Mouse (Mus musculus) MEL (cell line): ENCODE results near the gene Rin2. TPM values are rescaled to one million over a fixed set of nuclear protein-coding genes. Genes with fewer than 3 reads are reported as not detected.

Experiments
- DNase-seq: peaks from one replicate; pipeline ENCODE4 v3.0.0; 2011; ENCODE audit warnings: low read depth, low spot score
- H3K27ac ChIP-seq: 2 replicates; pipeline ENCODE4 v1.5.1; 2012; ENCODE audit warnings: low read depth, mild to moderate bottlenecking, control low read depth, low read length, moderate library complexity; ENCODE audit not compliant: control insufficient read depth
- H3K27me3 ChIP-seq, 2 experiments: fragments of 150-350 bp in 1 of 2; sonication (generic) in 1 of 2; 2 replicates each; pipeline ENCODE4 v1.6.1; 2012; ENCODE audit warnings: low read length in 2 of 2, mild to moderate bottlenecking in 2 of 2, improper control_type of control experiment in 1 of 2, moderate library complexity in 1 of 2; ENCODE audit not compliant: insufficient read depth in 2 of 2, control insufficient read depth in 1 of 2
- H3K36me3 ChIP-seq, 2 experiments: 2 replicates each; pipeline ENCODE4 v1.6.1; 2012 to 2014; ENCODE audit warnings: low read length in 2 of 2, improper control_type of control experiment in 1 of 2, inconsistent platforms in 1 of 2, mild to moderate bottlenecking in 1 of 2; ENCODE audit not compliant: insufficient read depth in 2 of 2, control insufficient read depth in 1 of 2
- H3K4me1 ChIP-seq, 2 experiments: fragments of 150-350 bp in 1 of 2; sonication (generic) in 1 of 2; 2 replicates each; pipeline ENCODE4 v1.6.1; 2012; ENCODE audit warnings: low read length in 2 of 2, improper control_type of control experiment in 1 of 2, mild to moderate bottlenecking in 1 of 2; ENCODE audit not compliant: insufficient read depth in 2 of 2, control insufficient read depth in 1 of 2
- H3K4me3 ChIP-seq, 2 experiments: fragments of 150-350 bp in 1 of 2; sonication (generic) in 1 of 2; 2 replicates each; pipeline ENCODE4 v1.5.1; 2012; ENCODE audit warnings: low read depth in 2 of 2, low read length in 2 of 2, mild to moderate bottlenecking in 2 of 2, moderate library complexity in 2 of 2, control low read depth in 1 of 2, improper control_type of control experiment in 1 of 2; ENCODE audit not compliant: control insufficient read depth in 1 of 2, insufficient read depth in 1 of 2
- H3K79me2 ChIP-seq: 2 replicates; pipeline ENCODE4 v1.6.1; 2012; ENCODE audit warnings: mild to moderate bottlenecking, low read length, moderate library complexity; ENCODE audit not compliant: control insufficient read depth, poor library complexity, insufficient read depth
- H3K9ac ChIP-seq: 2 replicates; pipeline ENCODE4 v1.6.1; 2012; ENCODE audit warnings: low read depth, mild to moderate bottlenecking, control low read depth, low read length, moderate library complexity; ENCODE audit not compliant: control insufficient read depth, poor library complexity, severe bottlenecking
- H3K9me3 ChIP-seq: fragments of 150-350 bp; sonication (generic); replicated peaks from 2 replicates; pipeline ENCODE4 v1.6.1; 2012; ENCODE audit warnings: mild to moderate bottlenecking, low read length, improper control_type of control experiment, moderate library complexity; ENCODE audit not compliant: insufficient read depth
- E2F4 ChIP-seq: IDR thresholded peaks from 2 replicates; pipeline ENCODE4 v1.6.1; 2011; ENCODE audit warnings: low read depth, low read length, improper control_type of control experiment, borderline replicate concordance
- EP300 ChIP-seq, 2 experiments: IDR thresholded peaks; 2 replicates each; pipeline ENCODE4 v1.6.1; 2011; ENCODE audit warnings: improper control_type of control experiment in 2 of 2, low read length in 2 of 2, low read depth in 1 of 2, mild to moderate bottlenecking in 1 of 2
- ETS1 ChIP-seq: IDR thresholded peaks from 2 replicates; pipeline ENCODE4 v1.6.1; 2012; ENCODE audit warnings: low read depth, mild to moderate bottlenecking, inconsistent platforms, low read length, improper control_type of control experiment, moderate library complexity
- GABPA ChIP-seq: IDR thresholded peaks from 2 replicates; pipeline ENCODE4 v1.6.1; 2012; ENCODE audit warnings: low read depth, mild to moderate bottlenecking, inconsistent platforms, low read length, improper control_type of control experiment, moderate library complexity
- JUND ChIP-seq: IDR thresholded peaks from 2 replicates; pipeline ENCODE4 v1.6.1; 2011; ENCODE audit warnings: low read depth, mild to moderate bottlenecking, improper control_type of control experiment, low read length
- MXI1 ChIP-seq: IDR thresholded peaks from 2 replicates; pipeline ENCODE4 v1.6.1; 2011; ENCODE audit warnings: mild to moderate bottlenecking, low read depth, low read length, improper control_type of control experiment
- NELFE ChIP-seq: IDR thresholded peaks from 2 replicates; pipeline ENCODE4 v1.6.1; 2011; ENCODE audit warnings: low read depth, low read length, improper control_type of control experiment
- NRF1 ChIP-seq: IDR thresholded peaks from 2 replicates; pipeline ENCODE4 v1.6.1; 2014; ENCODE audit warnings: low read depth, mild to moderate bottlenecking, inconsistent platforms, low read length, improper control_type of control experiment, moderate library complexity; ENCODE audit not compliant: poor library complexity, insufficient read depth, severe bottlenecking
- POLR2AphosphoS5 ChIP-seq: IDR thresholded peaks from 2 replicates; pipeline ENCODE4 v1.6.1; 2012; ENCODE audit warnings: low read depth, borderline replicate concordance, mild to moderate bottlenecking, inconsistent platforms, low read length, moderate library complexity, mixed read lengths
- RAD21 ChIP-seq: IDR thresholded peaks from 2 replicates; pipeline ENCODE4 v1.6.1; 2011; ENCODE audit warnings: mild to moderate bottlenecking, low read depth, low read length, improper control_type of control experiment
- RCOR1 ChIP-seq: IDR thresholded peaks from 2 replicates; pipeline ENCODE4 v1.6.1; 2012; ENCODE audit warnings: low read depth, mild to moderate bottlenecking, inconsistent platforms, low read length, improper control_type of control experiment
- TBP ChIP-seq: IDR thresholded peaks from 2 replicates; pipeline ENCODE4 v1.8.0; 2011; ENCODE audit warnings: low read depth, low read length, improper control_type of control experiment
- TCF12 ChIP-seq: IDR thresholded peaks from 2 replicates; pipeline ENCODE4 v1.6.1; 2014; ENCODE audit warnings: low read depth, mild to moderate bottlenecking, inconsistent platforms, low read length, improper control_type of control experiment, moderate library complexity
- USF2 ChIP-seq, 2 experiments: IDR thresholded peaks; 2 replicates each; pipeline ENCODE4 v1.6.1; 2011 to 2012; ENCODE audit warnings: improper control_type of control experiment in 2 of 2, low read length in 2 of 2, borderline replicate concordance in 1 of 2, inconsistent platforms in 1 of 2, low read depth in 1 of 2, mild to moderate bottlenecking in 1 of 2; ENCODE audit not compliant: insufficient read depth in 1 of 2
- ZC3H11A ChIP-seq: IDR thresholded peaks from 2 replicates; pipeline ENCODE4 v1.6.1; 2012; ENCODE audit warnings: low read depth, mild to moderate bottlenecking, inconsistent platforms, low read length, improper control_type of control experiment
- ZKSCAN1 ChIP-seq: IDR thresholded peaks from 2 replicates; pipeline ENCODE4 v1.6.1; 2012; ENCODE audit warnings: low read depth, mild to moderate bottlenecking, inconsistent platforms, low read length, improper control_type of control experiment, moderate library complexity
- ZMIZ1 ChIP-seq: IDR thresholded peaks from 2 replicates; pipeline ENCODE4 v1.6.1; 2012; ENCODE audit warnings: low read depth, mild to moderate bottlenecking, inconsistent platforms, low read length, improper control_type of control experiment, moderate library complexity
- polyA plus RNA-seq, 2 experiments: library from polyadenylated mRNA; stranded (reverse) in 1 of 2; unstranded in 1 of 2; fragments of >175 nt in 1 of 2; fragments of >200 nt in 1 of 2; gene quantifications; 2 replicates each; pipeline versions ENCODE4 v1.2.1 to v1.2.4; 2012; ENCODE audit warnings: low replicate concordance in 2 of 2, low read depth in 1 of 2; ENCODE audit not compliant: insufficient read length in 2 of 2, insufficient read depth in 1 of 2, missing spikeins in 1 of 2
- total RNA-seq: library from RNA; depleted of rRNA; stranded (reverse); fragments of 300-350 nt; gene quantifications from 2 replicates; pipeline ENCODE4 v1.2.3, GENCODE M21; 2012; rRNA removed

Rin2 gene
- total and polyA plus RNA-seq, 3 experiments: 0.01 TPM; not detected in 2

DNA sequence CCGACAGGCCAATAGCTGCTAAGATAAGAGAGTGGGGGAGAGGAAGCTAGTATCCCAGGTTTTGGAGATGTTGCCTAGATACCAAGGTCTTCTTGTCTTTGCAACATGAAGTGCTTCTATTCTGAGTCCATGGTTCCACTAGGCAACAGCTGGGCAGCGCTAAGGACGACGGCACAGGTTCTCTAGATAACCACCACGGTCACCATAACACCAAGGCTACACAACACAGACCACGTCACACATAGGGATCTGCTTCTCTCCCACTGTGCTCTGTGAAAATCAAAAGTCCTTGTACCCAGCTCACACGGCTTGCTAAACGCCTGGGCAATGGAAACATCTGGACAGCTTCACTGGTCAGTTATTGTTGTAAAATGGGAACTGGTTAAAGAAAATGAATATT, 262.0 kb downstream of the Rin2 start:
- no peak overlapping the region for H3K9ac ChIP-seq
- peaks cover 5% of the 10 kb centered on the region for H3K79me2 ChIP-seq
- H3K27me3 ChIP-seq: peaks cover 0 to 4% of the 10 kb centered on the region in 2 experiments; a peak in 1 of 4 replicates
- no peak for DNase-seq
- H3K9me3 ChIP-seq: no peaks in the 10 kb centered on the region
- peaks cover 0 to 5% of the 10 kb centered on the region in 2 experiments; a peak in 1 of 4 replicates for H3K4me1 ChIP-seq
- no peak overlapping the region for H3K4me3 ChIP-seq
- peaks cover 0 to 4% of the 10 kb centered on the region in 2 experiments; a peak in 3 of 4 replicates for H3K36me3 ChIP-seq
- TF ChIP-seq NELFE: no peak
- TF ChIP-seq E2F4: no peak
- TF ChIP-seq USF2 (IDR thresholded peaks at IDR 0.05; ENCODE audit: borderline replicate concordance in 1 of 2, insufficient read depth in 1 of 2, low read depth in 1 of 2, low read length in 2 of 2): no peak
- TF ChIP-seq JUND: no peak
- no peak for TF ChIP-seq TBP
- TF ChIP-seq MXI1: no peak
- no peak for TF ChIP-seq NRF1
- TF ChIP-seq GABPA: no peak
- TF ChIP-seq ETS1: no peak
- TF ChIP-seq TCF12: no peak
- no peak for TF ChIP-seq ZMIZ1
- no peak for TF ChIP-seq ZC3H11A
- no peak for TF ChIP-seq EP300 (IDR thresholded peaks at IDR 0.05; ENCODE audit: low read depth in 1 of 2, low read length in 2 of 2)
- no peak for TF ChIP-seq ZKSCAN1
- no peak for TF ChIP-seq RAD21
- no peak for TF ChIP-seq RCOR1
- TF ChIP-seq POLR2AphosphoS5: no peak
- no peak overlapping the region for H3K27ac ChIP-seq

Other genes starting within 250 kb of the Rin2 start
- 84.1 and 88.1 TPM in 2 replicates for gene Naa20, start 226.9 kb downstream of the Rin2 start, total RNA-seq
- gene Naa20, start 226.9 kb downstream of the Rin2 start, polyA plus RNA-seq: 10 to 100 TPM in 1 of 2 experiments, not detected in 1; 86.3 TPM